ENCODE assay signal across 24 mouse cellular contexts in the genomic region with DNA sequence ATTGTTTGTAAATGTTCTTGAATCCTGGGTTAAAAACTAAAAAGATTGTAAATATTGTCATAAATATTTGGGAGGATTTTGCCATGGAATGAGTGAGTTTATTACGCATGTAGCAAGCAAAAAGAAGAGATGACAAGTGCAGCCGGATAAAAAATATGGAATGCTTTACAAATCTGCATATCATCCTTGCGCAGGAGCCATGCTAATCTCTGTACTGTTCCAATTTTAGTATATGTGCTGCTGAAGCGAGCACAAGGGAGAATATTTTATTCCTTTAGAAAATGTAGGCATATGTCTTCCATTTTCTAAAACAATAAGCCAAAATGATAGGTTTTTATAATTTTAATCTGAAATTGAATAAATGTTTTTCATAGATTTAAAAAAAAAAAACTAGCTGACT. TPM values are rescaled to one million over a fixed set of nuclear protein-coding genes. Genes with fewer than 3 reads are reported as not detected.
"Had no signal": no experiment of that assay in that cellular context is flagged by ENCODE, and none has a peak within 500 bp of the region (broad histone marks: within the 10 kb centered on the region; RNA-seq: fewer than 3 reads in every experiment).

No protein-coding gene starts in this region.

- H3K27me3 ChIP-seq: midbrain, embryonic 12.5 days; neural tube, embryonic 13.5 days had no signal

- H3K27ac ChIP-seq: midbrain, embryonic 10.5 days; midbrain, embryonic 12.5 days; neural tube, embryonic 13.5 days had no signal

- H3K4me3 ChIP-seq: midbrain, embryonic 10.5 days; midbrain, embryonic 12.5 days; myocyte; neural tube, embryonic 13.5 days had no signal

- H3K4me2 ChIP-seq: lung, embryonic 14.5 days; midbrain, embryonic 12.5 days; neural tube, embryonic 13.5 days had no signal

- H3K9me3 ChIP-seq: midbrain, embryonic 10.5 days; midbrain, embryonic 12.5 days; neural tube, embryonic 13.5 days had no signal

- H3K9ac ChIP-seq: lung, embryonic 14.5 days; midbrain, embryonic 12.5 days; neural tube, embryonic 13.5 days had no signal

- ATAC-seq: midbrain, embryonic 16.5 days had no signal

- DNase-seq: lung, adult 18-20 months; lung, embryonic 14.5 days; lung, postnatal 10 days; lung, postnatal 4 days; midbrain, embryonic 14.5 days; right cerebral cortex, postnatal 25 days; thymus, adult 18-20 months; thymus, postnatal 14 days; thymus, postnatal 36 days had no signal

RNA-seq across cellular contexts. Expression of gene Gm10203, which starts 56.1 kb away (rescaled TPM):
- total RNA-seq: megakaryocyte, adult 5-6 weeks; megakaryocyte-erythroid progenitor cell, adult 5-6 weeks; neutrophil, adult 5-6 weeks had no signal
- polyA plus RNA-seq: liver, embryonic 16.5 days; lung, embryonic 14.5 days; lung, embryonic 16.5 days; midbrain, embryonic 10.5 days; midbrain, embryonic 12.5 days; midbrain, embryonic 14.5 days; midbrain, embryonic 16.5 days; myocyte; neural tube, embryonic 11.5 days; neural tube, embryonic 13.5 days; spleen, adult 2 months; stomach, embryonic 14.5 days; stomach, embryonic 16.5 days; thymus, postnatal 0 days had no signal
